Mouse (Mus musculus) midbrain, embryonic 10.5 days (tissue): ENCODE data around the gene Rag1. TPM values are rescaled to one million over a fixed set of nuclear protein-coding genes. Genes with fewer than 3 reads are reported as not detected.

Experiments used
- DNase-seq: peaks from one replicate; pipeline ENCODE4 v3.0.0-alpha.2; 2017; ENCODE audit warnings: low spot score
- H3K27ac ChIP-seq: fragments of 300-500 bp; sonication (generic); replicated peaks from 2 replicates; pipeline ENCODE4 v1.5.1; 2016; ENCODE audit warnings: mild to moderate bottlenecking
- H3K27me3 ChIP-seq: fragments of 300-500 bp; sonication (generic); 2 replicates; pipeline ENCODE4 v1.6.1; 2016; ENCODE audit warnings: low read depth, mild to moderate bottlenecking; ENCODE audit not compliant: poor library complexity, severe bottlenecking
- H3K36me3 ChIP-seq: fragments of 300-500 bp; sonication (generic); 2 replicates; pipeline ENCODE4 v1.6.1; 2016; ENCODE audit warnings: mild to moderate bottlenecking, moderate library complexity
- H3K4me1 ChIP-seq: fragments of 300-500 bp; sonication (generic); 2 replicates; pipeline ENCODE4 v1.6.1; 2016
- H3K4me3 ChIP-seq: fragments of 300-500 bp; sonication (generic); 2 replicates; pipeline ENCODE4 v1.5.1; 2016; ENCODE audit warnings: mild to moderate bottlenecking, moderate library complexity
- H3K9me3 ChIP-seq: fragments of 300-500 bp; sonication (generic); replicated peaks from 2 replicates; pipeline ENCODE4 v1.6.1; 2016; ENCODE audit warnings: mild to moderate bottlenecking
- whole genome bisulfite sequencing: fragments of 180-500 bp; shearing (Covaris S2); methylation state at CpG from one replicate; pipeline ENCODE4 v1.1.7; 2016; 5-methylcytosine and 5-hydroxymethylcytosine counted together
- polyA plus RNA-seq: library from polyadenylated mRNA; unstranded; fragments of >200 nt; fragmentation: Nextera tagmentation; extraction: Ambion mirVana; gene quantifications from 2 replicates; pipeline ENCODE4 v1.2.1, GENCODE M21; 2016

Gene Rag1
- polyA plus RNA-seq, 1 experiment from 2014 or later: 0.02 TPM

GRCm38 (mm10) chr2:101665058-101665702, 15.9 kb upstream of the Rag1 start:
- 27% methylated on average over 9 of the region's 9 CpGs for WGBS
- Histone ChIP-seq H3K27ac (peak overlapping the region; percentile 66), H3K36me3 (no peaks in the 10 kb centered on the region), H3K27me3 (no peaks in the 10 kb centered on the region), H3K9me3 (no peaks in the 10 kb centered on the region), H3K4me1 (0 out of 2 replicates have a peak, but pooled peaks cover 3% of the 10 kb centered on the region), H3K4me3 (no peak overlapping the region)
- peak; percentile 71 for DNase-seq

- H3K36me3 ChIP-seq: no peaks in the 10 kb centered on the region
- H3K4me1 ChIP-seq: 0 out of 2 replicates have a peak, but pooled peaks cover 2% of the 10 kb centered on the region
- WGBS: 85% methylated on average over 2 of the region's 2 CpGs
- H3K4me3 ChIP-seq: no peak overlapping the region
- no peak overlapping the region for H3K27ac ChIP-seq
- DNase-seq: no peak
- H3K27me3 ChIP-seq: 0 out of 2 replicates have a peak, but pooled peaks cover 2% of the 10 kb centered on the region
- H3K9me3 ChIP-seq: no peaks in the 10 kb centered on the region
These were observed 11.2 kb upstream of the Rag1 start for GRCm38 (mm10) chr2:101660536-101660935.

- 19% methylated on average over 14 of the region's 14 CpGs for WGBS
- H3K36me3 ChIP-seq: no peaks in the 10 kb centered on the region
- peak overlapping the region; percentile 46 for H3K4me3 ChIP-seq
- H3K9me3 ChIP-seq: no peaks in the 10 kb centered on the region
- peaks cover 18% of the 10 kb centered on the region for H3K4me1 ChIP-seq
- peaks cover 19% of the 10 kb centered on the region for H3K27me3 ChIP-seq
- H3K27ac ChIP-seq: no peak overlapping the region
- DNase-seq: peak; percentile 61
These were observed 3.8 kb upstream of the Rag1 start for GRCm38 (mm10) chr2:101652921-101653597.

- DNase-seq: no peak
- Histone ChIP-seq H3K27ac (no peak overlapping the region), H3K36me3 (no peaks in the 10 kb centered on the region), H3K4me3 (peak overlapping the region; percentile 46), H3K4me1 (peaks cover 20% of the 10 kb centered on the region), H3K9me3 (no peaks in the 10 kb centered on the region), H3K27me3 (peaks cover 19% of the 10 kb centered on the region)
- 42% methylated on average over 14 of the region's 14 CpGs for WGBS
These were observed 3.1 kb upstream of the Rag1 start for GRCm38 (mm10) chr2:101652204-101652920.

GRCm38 (mm10) chr2:101650446-101650845, 1.1 kb upstream of the Rag1 start:
- no peak for DNase-seq
- peaks cover 16% of the 10 kb centered on the region for H3K27me3 ChIP-seq
- H3K36me3 ChIP-seq: no peaks in the 10 kb centered on the region
- 70% methylated on average over 1 of the region's 1 CpGs for WGBS
- H3K27ac ChIP-seq: no peak overlapping the region
- no peak overlapping the region for H3K4me3 ChIP-seq
- H3K4me1 ChIP-seq: peaks cover 20% of the 10 kb centered on the region
- H3K9me3 ChIP-seq: no peaks in the 10 kb centered on the region

GRCm38 (mm10) chr2:101648361-101648760, 940 bp downstream of the Rag1 start:
- Histone ChIP-seq H3K4me3 (no peak overlapping the region), H3K9me3 (no peaks in the 10 kb centered on the region), H3K27ac (no peak overlapping the region), H3K4me1 (peaks cover 20% of the 10 kb centered on the region), H3K36me3 (no peaks in the 10 kb centered on the region), H3K27me3 (peaks cover 16% of the 10 kb centered on the region)
- WGBS: 39% methylated on average over 2 of the region's 2 CpGs
- DNase-seq: no peak

GRCm38 (mm10) chr2:101645841-101646240, 3.5 kb downstream of the Rag1 start:
- no peaks in the 10 kb centered on the region for H3K36me3 ChIP-seq
- H3K27ac ChIP-seq: no peak overlapping the region
- no peak for DNase-seq
- H3K9me3 ChIP-seq: no peaks in the 10 kb centered on the region
- no peak overlapping the region for H3K4me3 ChIP-seq
- peaks cover 14% of the 10 kb centered on the region for H3K4me1 ChIP-seq
- WGBS: 94% methylated on average over 1 of the region's 1 CpGs
- peaks cover 5% of the 10 kb centered on the region for H3K27me3 ChIP-seq

- Histone ChIP-seq H3K4me3 (no peak overlapping the region), H3K36me3 (no peaks in the 10 kb centered on the region), H3K4me1 (no peaks in the 10 kb centered on the region), H3K27me3 (no peaks in the 10 kb centered on the region), H3K9me3 (no peaks in the 10 kb centered on the region), H3K27ac (no peak overlapping the region)
- no peak for DNase-seq
- WGBS: 91% methylated on average over 3 of the region's 3 CpGs
These were observed 9.4 kb downstream of the Rag1 start for GRCm38 (mm10) chr2:101639840-101640350.

- no peaks in the 10 kb centered on the region for H3K4me1 ChIP-seq
- H3K27me3 ChIP-seq: no peaks in the 10 kb centered on the region
- 79% methylated on average over 7 of the region's 7 CpGs for WGBS
- DNase-seq: no peak
- no peak overlapping the region for H3K27ac ChIP-seq
- H3K4me3 ChIP-seq: no peak overlapping the region
- H3K9me3 ChIP-seq: no peaks in the 10 kb centered on the region
- no peaks in the 10 kb centered on the region for H3K36me3 ChIP-seq
These were observed 10.1 kb downstream of the Rag1 start for GRCm38 (mm10) chr2:101638979-101639839.

- Histone ChIP-seq H3K4me1 (peaks cover 16% of the 10 kb centered on the region), H3K27ac (peak overlapping the region; percentile 90), H3K27me3 (no peaks in the 10 kb centered on the region), H3K36me3 (no peaks in the 10 kb centered on the region), H3K4me3 (peak overlapping the region; percentile 72), H3K9me3 (no peaks in the 10 kb centered on the region)
- DNase-seq: peak; percentile 82
- WGBS: 1% methylated on average over 31 of the region's 31 CpGs
These were observed 20.7 kb downstream of the Rag1 start for GRCm38 (mm10) chr2:101628297-101629236.

GRCm38 (mm10) chr2:101627227-101627626, 22.1 kb downstream of the Rag1 start:
- H3K36me3 ChIP-seq: no peaks in the 10 kb centered on the region
- H3K27ac ChIP-seq: no peak overlapping the region
- no peaks in the 10 kb centered on the region for H3K9me3 ChIP-seq
- peaks cover 26% of the 10 kb centered on the region for H3K4me1 ChIP-seq
- H3K4me3 ChIP-seq: no peak overlapping the region
- H3K27me3 ChIP-seq: no peaks in the 10 kb centered on the region
- DNase-seq: no peak
